Mouse (Mus musculus): Measurements from ENCODE around the gene Myom1. TPM values are rescaled to one million over a fixed set of nuclear protein-coding genes. Genes with fewer than 3 reads are reported as not detected.

Gene Myom1
- polyA plus RNA-seq, 2 experiments from 2014 or later: 0.26 TPM; not detected in 1

DNA sequence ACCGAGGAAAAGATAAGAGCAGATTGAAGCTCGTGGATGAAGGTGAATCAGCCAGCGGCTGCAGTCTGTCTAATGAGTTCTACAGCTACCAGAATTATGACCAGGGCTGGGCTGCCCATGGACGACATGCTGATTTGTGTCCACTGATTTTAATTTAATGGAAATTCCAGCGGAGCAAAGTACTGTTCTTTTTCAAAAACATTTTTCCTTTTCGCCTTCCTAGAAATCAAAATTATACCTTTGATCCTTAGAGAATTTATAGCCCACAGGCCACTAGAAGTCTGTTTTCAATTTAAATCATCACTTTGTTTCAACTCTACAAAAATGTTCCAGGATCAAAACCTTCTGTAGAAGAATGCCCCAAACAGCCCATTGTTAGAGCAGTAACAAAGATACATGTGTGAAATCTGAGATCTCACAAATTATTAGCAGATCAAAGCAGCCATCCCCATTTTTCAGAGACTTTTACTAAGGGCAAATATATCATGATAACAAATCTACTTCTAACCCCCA lies 108.4 kb downstream of the Myom1 start:
- ATAC-seq: no peak

DNA sequence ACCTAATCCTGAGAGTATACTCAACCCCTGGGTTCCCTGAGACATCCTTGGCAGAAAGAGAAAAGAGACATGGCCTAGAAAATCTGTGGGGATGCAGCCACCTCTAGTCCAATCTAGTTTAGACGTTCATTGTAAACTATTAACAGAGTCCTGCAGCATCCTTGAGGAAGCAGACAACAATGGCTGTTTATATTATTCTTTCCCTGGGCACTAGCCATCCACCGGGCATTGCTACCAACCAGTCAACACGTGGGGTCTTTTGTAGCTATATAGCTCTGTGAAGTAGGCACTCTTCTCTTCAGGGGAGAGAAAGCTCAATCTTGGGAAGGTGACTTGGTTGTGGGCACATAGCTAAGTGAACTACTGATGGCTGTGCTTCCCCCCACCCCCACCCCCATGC lies 110.3 kb downstream of the Myom1 start:
- ATAC-seq: no peak

DNA sequence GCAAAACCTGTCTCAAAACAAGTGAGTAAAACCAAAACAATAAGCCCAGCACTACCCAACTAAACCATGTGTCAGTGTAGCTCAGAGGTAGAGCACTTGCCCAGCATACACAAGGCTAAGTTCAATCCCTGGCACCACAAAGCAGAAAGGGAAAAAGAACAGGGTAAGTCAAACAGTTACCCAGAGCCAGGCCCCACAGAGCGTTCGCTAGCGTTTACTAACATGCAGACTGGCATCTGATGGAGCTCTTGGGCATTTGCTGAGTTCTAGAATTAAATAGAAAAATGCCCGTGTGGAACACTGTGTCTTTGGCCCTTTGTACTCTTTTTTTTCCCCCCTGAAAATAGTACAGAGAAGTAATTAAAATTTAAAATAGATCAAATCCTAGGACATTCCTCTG lies 111.8 kb downstream of the Myom1 start:
- no peak for ATAC-seq

DNA sequence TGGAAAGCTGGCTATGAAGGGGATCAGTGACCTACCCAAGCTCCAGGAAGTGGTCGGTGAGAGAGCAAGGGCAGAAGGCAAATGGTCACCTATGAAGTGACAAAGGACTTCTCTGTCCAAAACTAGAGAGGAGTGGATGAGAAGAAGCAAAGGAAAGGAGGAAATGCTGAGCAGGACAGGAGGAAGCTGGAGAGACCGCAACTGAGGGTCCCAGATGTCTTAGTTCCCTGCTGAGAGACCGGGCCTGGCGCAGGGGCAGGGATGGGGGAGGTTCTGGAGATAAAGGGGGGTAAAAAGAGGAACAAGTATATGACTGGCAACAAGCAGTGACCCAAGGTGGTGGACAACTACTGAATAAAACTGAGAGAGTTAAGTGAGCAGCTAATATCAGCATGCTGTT lies 115.5 kb downstream of the Myom1 start:
- no peak for ATAC-seq

DNA sequence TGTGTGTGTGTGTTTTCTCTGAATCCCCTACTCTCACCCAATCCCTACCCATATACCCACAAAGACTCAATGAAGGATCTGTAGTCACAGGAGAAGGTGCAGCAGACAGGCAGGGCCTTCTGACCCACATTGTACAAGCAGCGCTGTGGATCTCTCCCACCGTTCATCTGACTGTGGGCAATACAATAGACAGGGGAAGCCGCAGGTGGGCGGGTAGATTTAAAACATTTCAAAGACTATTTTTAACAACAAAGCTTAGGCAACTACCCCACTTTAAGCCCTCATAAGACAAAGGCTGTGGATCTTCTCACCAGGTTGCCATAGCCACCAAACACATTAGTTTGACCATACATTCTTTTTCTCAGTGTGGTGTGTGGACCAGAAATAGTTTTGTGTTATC lies 116.2 kb downstream of the Myom1 start:
- no peak for ATAC-seq

DNA sequence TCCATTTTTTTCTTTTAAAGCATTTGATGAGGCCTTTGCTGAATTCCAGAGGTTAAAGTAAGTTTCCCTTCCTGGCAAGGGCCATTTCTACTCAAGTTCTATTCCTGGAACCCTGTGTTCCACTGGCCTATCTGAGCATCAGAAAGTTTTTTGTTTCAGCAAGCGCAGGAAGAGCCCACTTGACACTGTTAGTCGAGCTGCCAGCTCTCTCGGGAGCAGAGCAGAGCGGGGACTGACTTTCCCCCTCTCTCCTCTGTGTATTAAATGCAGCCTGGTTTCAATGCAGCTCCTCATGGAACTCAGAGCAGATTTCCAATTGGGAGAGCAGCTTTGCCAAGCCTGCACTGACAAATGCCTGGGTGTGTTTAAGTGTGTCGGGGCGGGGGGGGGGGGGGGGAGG lies 118.2 kb downstream of the Myom1 start:
- ATAC-seq: no peak

DNA sequence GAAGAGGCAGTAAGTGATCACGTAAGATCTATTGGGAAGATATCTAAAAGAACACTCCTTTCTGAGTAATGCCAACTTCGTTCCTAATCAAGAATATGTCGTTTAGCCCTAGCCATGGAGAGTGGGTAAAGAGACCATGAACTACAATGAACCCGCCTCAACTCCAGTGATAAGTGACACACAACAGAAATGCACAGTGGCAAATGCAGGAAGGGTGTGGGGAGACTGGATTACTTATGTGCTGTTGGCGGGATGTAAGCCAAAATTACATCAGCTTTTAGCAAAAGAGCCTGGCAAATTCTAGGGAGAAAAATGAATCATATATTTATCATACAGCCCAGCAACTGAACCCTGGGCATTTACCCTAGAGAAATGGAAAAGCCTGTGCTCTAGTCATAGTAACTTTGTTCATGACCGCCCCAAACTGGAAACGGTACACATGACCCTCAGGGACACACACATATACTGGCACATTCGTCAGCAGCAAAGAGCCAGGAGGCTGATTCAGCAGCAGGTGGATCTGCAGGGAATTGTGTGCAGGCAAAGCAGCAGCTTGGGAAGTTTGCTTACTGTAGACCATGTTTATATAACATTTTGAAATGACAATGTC lies 121.7 kb downstream of the Myom1 start:
- ATAC-seq: no peak

DNA sequence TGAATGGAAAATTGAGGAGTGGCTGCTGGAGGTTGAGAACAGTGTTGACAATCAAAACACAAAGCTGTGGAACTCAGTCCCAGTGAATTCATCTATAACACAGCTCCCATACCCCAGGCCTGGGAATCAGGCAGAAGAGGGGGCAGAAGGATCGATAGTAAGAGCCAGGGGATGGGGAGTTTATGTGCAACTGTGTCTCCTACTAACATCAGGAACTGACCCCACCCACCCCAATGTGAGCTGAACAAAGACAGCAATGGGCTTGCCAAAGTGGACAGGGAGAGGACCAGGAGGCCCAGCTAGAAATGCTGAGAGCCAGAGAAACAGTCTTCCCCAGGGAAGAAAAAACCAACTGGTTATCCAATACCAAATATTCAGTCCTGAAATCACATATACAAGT lies 122.2 kb downstream of the Myom1 start:
- no peak for ATAC-seq

DNA sequence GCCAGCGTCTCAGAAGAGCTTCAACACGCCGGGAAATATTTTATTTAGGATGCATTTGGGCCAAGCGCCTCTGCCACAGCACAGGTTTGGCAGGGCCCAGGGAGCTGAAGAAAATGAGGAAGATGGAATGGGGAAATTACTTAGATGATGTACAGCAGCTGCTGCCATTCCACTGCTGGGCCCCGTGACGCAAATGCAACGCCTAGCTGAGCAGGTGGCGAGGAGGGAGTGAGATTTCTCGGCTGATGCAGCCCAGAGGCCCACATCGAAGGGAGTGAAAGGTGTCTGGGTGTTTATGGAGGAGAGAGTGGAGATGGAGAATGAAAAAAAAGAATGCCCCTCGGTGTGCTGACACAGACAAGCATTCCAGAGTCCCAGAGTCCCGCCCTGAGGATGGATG lies 123.1 kb downstream of the Myom1 start:
- no peak for ATAC-seq

DNA sequence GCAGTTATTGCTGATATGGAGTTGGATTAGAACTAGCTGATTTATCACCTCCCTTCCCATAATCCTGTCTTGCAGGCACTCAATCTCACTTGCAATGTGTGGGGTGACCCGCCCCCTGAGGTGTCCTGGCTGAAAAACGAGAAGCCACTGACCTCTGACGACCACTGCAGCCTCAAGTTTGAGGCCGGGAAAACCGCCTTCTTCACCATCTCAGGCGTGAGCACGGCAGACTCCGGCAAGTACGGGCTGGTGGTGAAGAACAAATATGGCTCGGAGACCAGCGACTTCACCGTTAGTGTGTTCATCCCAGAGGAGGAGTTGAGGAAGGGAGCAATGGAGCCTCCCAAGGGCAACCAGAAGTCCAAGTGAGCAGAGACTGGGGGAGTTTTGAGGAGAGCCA lies 123.6 kb downstream of the Myom1 start:
- ATAC-seq: no peak

DNA sequence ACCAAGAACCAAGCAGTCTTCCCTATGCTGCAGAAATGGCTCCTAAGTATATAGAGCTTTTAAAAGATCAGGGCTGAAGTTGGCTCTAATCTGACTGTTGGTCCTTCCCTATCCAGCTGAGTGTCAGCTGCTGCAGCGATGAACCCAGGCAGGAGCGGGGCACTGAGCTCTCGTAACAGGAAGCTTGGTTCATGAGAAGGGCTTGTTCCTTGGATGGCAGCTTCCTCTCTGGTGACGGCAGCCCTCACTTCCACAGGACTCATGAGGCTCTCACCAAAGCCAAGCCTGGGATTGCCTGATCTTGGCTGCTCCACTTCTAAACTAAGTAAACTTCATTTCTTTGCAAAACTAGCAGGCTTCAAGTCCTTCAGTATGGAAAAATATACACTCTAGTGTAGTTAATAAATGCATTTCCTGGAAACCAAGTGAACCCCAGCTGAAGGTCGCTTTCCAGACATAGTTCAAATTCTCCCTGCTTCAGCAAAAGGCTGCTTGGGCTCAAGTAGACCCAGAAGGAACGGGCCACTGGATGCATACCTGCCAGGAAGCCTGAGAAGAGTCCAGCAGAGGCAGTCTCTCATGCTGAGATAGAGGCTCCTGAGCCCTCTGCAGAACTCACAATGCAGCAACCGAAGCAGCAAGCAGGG lies 125.2 kb downstream of the Myom1 start:
- no peak for ATAC-seq

DNA sequence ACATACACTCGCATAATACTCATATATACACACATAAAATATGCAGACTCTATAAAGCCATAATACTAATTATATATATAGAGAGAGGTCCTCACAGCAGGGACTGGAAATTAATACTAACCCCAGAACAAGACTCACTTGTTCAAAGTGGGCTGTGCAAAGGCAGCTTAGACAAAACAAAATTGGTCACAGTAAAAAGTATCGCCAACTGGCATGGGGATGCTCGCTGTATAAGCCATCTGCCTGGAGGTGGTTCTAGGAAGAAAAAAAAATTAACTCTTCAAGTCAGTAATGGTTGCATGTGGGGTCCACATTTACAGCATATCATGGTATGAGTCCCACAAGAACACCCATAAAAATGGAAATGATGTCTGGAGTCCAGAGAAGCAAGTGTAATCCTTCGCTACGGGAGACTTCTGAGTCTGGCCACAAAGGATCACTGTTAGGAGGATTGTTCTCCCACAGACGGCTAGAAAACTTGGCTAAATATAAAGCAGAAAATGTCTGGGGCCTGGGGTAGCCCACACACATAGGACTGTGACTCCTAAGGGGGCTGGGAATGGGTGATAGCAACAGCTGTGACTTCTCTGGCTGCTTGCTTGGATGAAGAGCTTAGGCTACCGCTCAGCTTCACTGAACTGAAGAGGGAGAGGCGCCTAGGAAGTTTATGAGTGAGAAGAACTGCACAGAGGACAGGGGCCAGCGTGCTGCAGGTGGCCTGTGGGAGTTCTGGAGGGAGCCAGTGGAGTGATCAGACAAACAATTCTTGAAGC lies 127.2 kb downstream of the Myom1 start:
- no peak for ATAC-seq

DNA sequence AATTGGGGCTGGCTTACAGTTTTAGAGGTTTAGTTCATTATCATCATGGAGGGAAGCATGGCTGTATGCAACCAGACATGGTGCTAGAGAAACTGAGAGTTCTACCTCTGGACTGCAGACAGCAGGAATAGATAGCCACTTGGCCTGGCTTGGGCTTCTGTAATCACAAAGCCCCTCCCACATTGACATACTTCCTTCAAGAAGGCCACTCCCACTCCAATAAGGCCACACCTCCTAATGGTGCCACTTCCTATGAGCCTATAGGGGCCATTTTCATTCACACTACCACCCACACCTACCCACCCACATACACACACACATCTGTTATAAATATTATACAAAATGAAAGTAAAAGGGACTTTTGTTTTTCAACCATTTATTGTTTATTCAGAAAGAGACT lies 129.8 kb downstream of the Myom1 start:
- no peak for ATAC-seq

DNA sequence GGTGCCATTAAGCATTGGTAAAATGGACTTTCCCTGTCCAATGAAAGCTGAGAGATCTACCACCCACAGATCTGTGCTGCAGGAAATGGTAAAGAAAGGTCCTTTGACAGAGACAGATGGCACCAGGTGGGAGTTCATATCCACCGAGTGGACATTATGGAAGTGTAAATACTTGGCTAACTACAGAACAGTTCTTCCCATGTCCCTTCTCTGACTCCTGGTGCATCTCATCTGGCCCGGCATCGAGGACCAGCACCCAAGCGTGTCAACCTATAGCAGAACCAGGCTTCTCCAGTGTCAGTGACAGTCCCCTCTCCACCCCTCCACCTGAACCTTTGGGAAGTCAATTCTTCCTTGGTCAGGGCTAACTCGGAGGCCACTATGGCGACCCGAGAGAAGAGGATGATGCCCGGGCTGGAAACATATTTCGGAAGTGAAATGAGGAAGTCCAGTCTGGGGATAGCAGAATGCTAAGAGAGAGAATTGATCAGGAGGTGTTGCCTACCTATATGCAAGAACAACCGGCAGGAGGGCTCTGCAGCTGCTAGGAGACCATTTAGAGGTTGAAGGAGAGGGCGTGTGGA lies 130.5 kb downstream of the Myom1 start:
- no peak for ATAC-seq

DNA sequence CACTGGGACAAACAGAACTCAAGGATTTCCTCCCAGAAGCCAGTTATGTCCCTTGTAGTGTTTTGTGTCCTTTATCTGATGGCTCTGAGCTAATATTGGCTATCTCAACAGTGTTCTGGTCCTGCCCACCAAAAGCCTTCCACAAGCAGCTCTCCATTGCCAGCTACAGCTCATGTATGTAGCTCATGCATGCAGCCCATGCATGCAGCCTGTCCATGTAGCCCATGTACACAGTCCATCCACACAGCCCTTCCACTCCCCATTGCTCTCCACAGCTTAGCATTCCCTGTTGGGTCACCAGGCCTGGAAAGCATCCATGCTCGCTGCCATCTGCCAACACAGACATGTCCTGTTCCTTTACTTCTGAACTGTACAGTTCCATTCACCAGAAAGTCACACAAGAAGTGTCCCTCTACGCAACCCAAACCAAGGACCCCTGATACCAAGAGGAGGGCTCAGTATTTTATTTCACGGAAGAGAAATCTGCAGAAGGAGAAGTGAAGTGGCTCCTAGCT lies 132.1 kb downstream of the Myom1 start:
- ATAC-seq: no peak

DNA sequence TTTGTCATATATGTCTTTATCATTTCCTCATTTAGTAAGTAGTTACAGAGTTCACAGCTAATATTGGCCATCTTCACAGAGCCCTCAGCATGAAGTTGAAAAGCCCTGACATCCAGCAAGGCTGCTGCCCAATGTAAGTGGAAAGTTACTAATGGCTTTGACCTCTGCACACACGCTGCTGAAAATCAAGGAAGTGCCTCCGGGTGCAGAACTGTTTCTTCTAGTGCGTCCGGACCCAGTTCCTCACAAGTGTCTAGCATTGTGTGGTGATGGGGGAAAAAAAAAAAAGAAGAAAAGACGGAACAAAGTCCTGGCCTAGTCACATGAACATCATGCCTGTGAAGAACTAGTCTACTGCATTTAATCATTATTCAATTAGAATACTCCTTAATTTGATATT lies 132.7 kb downstream of the Myom1 start:
- ATAC-seq: no peak

DNA sequence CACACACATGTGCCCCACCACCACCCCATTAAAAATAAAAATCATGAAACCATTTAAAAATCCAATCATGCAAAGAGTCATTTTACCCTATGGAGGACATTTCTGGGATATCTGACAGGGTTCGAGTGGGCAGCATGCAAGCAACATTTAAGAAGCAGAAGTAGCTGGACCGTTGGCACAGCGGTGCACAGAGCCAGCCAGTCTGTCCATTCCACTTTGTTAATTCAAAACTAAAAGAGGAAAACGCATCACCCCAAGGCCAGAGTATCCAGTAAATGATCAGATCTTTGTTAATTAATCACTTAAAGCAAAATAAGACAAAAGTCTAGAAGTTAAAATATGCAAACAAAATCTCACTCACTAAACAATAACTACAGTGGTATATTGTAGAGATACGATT lies 133.4 kb downstream of the Myom1 start:
- no peak for ATAC-seq

DNA sequence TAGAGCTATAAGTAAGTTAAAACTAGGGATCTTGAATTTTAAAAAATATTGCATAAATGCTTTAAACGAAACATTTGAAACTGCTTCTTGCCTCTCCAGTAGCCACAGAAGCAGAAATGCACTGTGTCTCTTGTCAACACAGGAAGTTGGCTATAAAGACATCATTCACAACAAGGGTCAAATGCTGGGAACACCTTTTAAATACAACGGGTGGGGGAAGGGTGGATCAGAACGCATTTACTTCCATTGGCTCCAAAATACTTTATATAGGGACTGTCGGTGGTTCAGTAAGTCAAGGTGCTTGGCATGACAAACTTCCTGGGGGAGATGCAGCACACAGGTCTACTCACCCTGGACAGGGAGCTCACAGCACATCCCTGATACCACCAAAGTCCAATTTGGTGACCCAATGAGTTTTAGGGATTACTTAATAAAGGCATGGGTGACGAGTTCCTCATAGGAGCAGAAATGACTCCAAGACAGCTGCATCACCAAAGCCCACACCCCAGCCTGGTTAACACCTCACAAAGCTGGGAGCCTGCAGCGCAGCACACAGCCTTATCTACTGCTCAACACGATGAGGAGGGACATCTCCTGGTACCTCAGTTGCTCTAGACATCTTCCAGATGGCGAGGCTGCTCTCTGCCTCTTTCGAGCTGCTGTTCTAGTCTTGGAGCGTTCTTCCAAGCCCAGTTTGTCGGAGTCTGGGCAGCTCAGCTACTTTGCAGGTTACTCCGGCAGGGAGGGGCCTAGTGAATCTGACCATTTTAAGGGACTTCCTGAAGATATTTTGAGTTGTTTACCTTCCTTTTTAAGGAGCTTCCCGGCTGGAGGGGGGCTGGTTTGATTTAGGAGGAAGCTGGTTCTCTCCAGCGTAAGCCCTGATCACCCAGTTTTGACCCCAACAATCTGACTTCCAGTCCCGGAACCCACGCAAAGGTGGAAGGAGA lies 134.2 kb downstream of the Myom1 start:
- no peak for ATAC-seq

DNA sequence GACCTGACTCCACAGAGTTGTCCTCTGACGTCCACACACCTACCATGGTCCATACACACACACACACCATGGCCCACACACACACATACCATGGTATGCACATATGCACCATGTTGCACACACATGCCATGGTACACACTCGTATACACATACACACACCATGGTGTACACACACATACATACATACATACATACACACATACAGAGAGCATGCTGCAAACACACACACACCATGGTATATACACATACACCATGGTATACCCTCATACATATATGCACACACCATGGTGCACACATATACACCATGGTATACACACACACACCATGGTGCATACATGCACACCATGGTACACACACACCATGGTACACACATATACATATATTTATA lies 134.9 kb downstream of the Myom1 start:
- ATAC-seq: no peak

DNA sequence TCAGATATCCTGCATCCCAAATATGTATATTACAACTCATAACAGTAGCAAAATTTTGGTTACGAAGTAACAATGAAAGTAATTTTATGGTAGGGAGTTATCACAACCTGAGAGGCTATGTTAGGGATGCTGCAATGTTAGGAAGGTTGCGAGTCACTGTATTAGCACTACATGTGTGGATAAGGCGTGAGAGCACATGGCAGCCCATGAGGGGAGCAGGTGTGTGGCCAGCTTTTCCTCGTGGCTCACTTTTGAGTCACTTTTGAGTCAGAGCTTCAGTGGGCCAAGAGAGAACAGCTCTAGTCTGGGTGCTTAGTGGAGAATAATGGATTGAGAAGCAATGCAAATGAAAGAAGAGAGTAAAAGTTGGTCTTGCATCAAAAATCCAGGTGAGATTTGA lies 139.6 kb downstream of the Myom1 start:
- ATAC-seq: no peak

DNA sequence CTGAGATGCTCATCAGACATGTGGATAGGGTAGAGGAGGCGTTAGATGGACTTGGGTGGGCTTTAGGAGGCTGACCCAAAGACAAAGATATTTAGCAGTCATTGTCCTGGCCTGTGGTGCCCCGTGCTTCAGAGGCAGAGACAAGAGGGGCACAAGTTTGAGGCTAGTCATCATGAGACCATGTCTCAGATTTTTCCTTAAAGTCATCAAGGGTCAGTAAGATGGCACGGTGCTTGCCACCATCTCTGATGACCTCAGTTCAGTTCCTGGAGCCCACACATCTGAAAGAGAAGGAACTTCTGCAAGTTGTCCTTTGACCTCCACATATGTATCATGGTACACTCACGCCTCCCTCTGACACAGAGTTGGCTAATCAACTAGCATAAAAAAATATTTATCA lies 140.7 kb downstream of the Myom1 start:
- no peak for ATAC-seq
